Mouse (Mus musculus): ENCODE measurements at regions not wholly inside any gene's neighbourhood (a gene's known extent, or its start where the extent isn't known, plus 50 kb on each side); places are given as distances from the start of the nearest gene placed in this dataset.

DNA sequence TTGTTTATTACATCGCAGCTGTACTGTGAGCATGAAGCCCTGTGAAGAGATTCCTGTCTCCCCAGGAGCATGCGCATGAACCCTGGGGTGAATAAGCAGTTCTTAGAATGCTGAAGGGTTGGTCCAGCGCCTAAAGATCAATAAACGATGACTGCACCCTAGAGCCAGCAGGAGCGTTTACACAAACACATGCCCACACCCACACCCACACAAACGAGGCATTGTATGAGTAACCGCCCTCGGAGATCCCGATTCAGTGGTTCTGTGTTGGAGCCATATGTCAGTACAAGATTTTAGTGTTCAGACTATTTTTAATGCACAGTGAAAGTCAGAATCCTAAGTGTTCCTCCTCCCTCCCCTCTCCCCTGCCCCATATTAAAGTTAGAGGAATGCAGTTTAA lies 57.3 kb downstream of the Edn1 start:
- no peak for DNase-seq

DNA sequence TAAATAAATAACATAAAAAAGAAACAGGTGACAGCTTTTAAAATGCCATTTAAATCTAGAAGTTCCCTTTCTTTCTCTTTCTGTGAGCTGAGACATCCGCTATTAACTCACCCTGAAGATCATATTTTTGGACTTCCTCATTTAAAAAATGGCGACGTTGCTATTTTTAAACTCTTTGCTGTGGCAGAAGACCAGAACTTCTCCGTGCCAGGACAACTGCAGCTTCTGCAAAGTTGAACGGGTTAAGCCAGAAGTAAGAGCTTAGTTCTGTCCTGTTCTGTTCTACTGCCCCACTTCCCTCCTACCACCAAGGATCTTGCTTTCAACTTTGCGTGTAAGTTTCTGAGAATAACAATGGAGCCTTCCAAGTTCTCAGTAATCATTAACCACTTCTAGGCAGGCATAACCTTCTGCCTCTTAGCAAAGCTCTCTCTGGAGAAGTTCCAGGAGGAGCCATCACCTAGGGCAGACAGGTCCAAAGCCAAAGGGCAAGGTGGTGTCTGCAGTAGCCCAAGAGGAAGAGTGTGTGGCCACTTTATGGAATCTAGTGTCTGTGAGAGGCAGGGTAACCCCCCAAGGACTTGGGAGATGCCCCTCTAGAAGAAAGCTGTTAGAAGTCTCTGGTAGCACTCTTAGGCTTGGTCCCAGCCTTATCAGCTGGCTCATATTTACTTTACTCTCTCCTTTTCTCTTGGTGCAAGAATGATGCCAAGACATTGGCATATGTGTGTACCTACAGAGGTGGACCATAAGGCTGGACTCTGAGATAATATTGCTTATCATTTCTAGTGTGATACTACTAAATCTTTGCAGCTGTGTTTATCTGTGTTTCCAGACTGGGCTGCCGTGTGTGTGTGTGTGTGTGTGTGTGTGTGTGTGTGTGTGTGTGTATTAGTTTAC lies 66.6 kb downstream of the Edn1 start:
- DNase-seq: no peak

DNA sequence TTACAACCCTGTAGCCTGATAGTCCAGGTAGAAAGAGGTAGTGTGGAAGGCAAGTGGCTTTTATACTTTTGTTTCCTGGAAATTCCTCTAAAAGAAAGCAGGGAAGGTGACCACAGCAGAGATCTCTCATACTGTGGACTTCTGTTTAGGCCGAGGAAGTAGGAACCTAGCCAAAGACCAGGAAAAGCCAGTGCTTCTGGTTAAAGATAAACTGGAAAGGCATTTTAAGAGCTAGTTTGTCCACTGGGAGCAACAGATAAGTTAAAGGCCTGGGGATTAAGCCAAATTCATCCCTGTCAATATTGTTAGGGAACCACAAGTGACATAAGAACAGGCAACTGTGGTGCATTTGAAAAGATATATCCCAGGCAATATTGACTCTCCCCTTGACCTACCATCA lies 68.5 kb downstream of the Edn1 start:
- no peak for DNase-seq

DNA sequence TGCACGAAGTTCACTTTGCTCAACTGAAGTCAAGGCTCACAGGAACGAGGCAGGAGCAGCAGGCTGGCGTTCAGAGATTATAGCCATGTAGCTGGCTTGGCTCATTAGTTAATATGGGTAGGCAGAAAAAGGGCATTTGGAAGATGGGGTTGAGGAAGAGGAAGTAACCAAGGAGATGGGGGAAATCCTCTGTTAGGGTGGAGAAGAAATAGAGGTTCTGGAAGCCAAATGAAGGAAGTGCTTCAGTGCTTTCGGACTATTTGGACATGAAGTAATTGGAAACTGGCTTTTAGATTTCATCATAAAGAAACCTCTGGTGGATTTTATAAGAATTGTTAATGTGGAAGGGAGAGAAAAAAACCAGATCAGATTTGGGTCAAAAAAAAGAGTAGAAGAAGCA lies 70.9 kb downstream of the Edn1 start:
- DNase-seq: no peak

DNA sequence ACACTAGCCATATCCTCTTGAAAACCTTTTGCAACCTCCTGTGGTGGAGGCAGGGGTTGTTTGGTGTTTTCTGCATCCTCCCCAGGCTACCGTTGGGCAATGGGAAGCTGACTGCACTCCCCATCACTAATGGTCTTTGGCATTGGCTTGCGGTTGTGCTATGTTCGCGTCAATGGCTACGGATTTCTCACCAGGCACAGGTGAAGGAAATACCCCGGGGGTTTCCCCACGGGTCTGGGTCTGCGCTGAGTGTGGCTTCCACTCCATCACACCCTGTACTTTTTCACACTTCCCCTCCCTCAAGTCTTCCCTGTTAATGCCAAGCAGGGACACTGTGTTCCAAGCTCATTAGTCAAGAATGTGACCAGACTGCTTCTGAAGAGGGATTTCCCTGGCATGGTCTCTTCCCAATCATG lies 72.9 kb downstream of the Edn1 start:
- DNase-seq: no peak

DNA sequence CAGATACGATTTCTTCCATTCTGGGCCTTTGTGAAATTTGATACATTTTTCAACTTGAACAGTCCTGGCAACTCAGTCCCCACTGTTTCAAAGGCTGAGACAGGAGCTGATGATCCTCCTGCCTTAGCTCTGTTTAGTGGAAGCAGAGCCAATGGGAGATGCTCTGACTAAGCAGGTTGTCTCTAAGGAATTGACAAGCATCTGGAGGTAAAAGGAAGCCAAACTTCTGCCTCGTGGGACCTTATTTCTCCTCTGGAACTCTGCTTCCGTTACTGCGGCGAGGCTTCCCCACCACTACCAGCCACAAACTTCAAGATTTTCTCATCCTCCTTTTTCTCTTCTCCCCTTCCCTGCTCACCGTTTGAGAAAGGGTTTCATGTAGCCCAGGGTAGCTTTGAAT lies 78.4 kb downstream of the Edn1 start:
- no peak for DNase-seq

DNA sequence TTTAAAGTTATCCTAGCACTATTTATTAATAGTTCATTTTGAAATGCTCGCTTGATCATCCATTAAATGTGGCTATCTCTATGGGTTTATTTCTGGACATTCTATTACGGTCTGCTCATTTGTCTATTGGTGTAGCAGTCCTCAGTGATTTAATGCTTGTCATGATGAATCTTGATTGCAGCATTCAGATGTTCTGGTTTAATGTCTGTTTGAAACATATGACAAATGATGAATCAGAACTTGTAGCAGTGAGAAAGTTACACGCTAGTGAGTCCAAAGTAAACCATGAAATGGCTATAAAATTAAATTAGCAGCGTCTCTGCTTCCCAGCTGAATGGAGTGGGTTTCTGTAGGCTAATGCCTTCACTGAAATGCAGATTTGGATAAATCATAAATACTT lies 81.8 kb downstream of the Edn1 start:
- DNase-seq: no peak

DNA sequence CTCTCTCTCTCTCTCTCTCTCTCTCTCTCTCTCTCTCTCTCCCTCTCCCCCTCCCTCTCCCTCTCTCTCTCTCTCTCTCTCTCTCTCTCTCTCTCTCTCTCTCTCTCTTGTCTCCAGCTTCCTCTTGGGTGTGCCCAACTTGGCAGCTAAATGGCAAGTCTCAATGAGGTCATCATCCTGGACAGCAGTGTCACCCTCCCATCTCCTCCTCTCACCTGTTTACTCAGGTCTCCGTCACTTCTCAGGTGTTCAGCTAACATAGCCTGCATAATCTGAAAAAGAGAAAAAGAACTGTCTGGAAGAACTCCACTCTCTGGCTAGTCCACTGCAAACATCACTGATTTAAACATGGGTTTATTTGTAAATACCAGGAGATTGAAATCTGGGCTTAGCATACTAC lies 89.1 kb downstream of the Edn1 start:
- no peak for DNase-seq

DNA sequence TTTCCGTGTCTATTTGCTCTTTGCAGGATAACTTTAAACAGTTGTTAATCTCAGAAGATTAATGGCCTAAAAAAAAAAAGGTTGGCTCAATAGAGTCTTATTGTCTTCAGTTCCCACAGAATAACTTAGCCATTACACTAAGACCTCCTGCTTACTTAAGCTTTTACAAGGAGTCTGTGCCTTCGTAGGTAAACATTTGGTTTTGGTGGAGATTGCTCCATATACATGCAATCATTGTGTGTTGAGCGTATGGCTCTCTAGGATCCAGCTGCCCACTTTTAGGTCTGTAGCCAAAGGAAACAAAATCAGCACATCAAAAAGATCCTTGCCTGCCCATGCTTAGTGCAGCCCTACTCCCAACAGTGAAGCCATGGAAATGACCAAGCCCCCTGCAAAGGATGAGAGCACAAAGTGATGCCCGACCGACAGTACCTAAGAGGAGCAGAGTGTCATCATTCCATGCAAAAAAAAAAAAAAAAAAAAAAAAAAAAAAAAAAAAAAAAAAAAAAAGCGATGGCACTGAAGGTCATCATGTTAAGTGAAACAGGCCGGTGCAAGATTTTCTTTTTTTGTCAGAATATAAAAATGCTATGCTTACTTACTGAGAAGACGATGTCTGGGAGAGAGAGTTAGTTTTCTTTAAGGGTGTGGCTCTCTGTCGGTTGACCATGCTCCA lies 90.2 kb downstream of the Edn1 start:
- no peak for DNase-seq

DNA sequence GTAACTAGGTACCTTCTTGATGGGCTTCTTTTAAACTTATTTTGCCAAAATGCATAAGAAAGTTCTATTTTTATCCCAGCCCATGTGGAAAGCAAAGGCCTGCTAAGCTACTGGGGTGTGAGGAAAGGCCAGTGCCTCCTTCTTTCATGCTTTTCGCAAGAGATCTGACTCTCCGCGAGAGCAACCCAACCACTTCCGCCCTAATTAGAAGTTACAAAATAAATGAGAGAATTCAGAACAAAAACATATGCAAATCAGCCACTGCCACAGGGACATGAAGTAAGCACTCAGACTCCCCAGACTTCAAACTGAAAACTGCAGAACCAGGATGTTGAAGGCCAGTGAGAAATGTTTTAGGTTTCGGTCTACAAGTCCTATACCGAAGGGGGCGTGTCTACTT lies 91.4 kb downstream of the Edn1 start:
- DNase-seq: no peak

DNA sequence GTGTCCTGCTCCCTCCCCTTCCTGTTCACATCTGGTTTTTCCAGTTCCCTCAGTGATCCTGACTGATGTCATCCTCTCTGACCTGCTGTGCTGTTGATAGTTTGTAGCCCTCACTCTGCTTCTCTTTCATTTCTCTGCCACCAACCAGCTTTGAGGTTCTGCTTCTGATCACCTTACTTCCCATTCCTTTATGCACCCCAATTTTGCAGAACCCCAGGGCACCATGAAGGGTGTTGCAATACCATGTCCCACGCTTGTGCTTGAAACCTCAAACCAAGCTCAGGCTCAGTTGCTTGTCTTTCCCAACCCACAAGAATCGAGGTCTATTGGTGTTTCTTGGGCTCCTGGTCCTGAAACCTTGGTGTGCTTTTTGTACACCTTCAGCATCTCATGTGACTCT lies 93.3 kb downstream of the Edn1 start:
- DNase-seq: no peak

DNA sequence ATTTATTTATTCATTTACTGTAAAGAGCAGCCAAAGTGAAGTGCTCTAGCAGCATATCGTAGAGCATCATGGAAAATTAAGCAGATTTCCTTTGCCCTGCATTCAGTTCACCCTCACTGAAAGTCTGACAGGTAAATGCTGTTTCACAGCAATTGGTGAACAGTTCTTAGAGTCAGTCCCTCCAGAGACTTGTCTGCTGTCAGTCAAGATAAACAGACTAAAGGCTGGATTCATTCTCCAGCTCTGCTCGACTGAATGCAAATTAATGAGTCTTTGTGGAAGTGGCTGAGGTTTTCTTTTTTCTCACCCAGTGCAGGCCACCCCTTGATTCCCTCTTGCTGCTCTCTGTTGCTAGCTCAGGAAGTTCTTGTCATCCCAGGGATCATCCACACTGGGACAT lies 100.2 kb downstream of the Edn1 start:
- no peak for DNase-seq

DNA sequence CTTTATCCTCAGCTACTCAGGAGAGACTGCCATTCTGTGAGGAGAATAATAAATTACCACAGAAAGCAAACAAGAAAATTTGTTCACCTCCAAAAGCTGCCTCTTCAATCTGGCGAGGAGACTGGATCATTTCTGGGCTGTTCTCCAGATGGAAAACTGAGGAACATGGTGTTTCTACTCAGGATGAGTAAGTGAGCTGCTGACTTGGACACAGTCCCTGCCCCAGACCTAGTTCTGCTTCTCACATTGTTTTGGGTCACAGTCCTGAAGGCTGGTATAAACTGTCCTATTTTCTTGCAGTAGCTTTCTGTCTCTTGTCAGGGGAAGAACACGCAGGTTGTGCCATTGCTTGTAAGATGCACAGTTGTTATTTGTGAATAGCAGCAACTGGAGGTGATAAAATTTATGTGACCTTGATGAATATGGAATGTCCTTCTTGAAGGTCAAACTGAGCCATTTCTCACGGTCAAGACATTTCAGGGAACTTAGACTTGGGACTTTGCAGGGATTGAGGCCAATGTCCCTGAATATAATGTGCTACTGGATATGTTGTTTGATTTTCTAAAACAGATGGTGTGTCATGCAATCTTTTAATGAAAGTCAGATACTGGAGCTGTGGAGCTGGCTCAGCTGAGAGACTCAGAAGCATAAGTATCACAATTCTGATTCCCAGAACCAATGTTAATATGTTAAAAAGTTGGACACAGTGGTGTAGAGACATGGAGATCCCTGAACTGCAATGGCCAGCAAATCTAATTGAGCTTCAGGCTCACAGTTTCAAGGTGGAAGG lies 102.2 kb downstream of the Edn1 start:
- peak; percentile 15 for DNase-seq

DNA sequence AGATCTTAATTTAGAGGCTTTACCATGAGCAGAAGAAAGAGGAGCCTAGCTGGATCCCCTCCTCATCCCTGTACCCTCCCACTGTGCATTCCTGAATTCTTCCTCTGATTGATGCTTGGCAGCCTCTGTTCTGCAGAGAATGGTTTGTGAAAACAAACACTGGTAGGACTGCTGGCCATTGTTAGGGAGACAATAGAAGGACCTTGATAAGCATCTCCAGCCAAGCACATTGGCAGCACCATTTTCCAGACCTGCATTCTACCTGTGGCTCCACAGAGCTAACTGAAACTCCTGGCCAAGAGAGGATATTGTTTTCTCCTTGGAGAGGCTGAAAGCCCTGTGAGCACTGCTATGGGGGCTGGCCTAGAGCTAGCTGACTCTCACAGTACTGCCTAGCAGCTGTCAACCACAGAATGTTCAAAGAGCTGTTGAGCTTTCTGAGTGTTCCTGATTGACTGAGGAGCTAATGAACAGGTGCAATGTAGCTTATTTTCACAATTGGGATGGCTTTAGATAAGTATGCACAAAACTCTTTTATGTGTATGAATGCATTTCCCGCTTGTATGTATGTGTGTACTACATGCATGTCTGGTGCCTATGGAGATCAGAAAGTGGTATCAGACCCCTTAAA lies 111.5 kb downstream of the Edn1 start:
- DNase-seq: no peak

DNA sequence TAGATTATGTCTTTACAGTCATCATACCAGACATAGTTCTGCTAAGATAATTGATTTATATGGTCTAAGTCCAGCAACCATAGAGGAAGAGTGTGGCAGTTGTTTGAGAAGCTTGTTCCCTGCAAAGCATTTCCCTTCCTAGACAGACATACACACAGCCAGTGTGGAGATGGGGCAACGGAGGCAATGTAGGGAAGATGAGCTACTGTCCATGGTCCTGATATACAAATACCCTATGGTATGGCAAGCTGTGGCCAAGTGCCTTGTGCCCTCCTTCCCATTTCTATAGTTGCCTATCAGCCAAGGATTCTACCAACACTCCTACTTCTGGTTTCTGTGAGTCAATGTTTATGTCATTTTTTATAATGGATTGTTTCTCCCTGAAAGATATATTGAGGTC lies 145.6 kb downstream of the Edn1 start:
- no peak for DNase-seq

DNA sequence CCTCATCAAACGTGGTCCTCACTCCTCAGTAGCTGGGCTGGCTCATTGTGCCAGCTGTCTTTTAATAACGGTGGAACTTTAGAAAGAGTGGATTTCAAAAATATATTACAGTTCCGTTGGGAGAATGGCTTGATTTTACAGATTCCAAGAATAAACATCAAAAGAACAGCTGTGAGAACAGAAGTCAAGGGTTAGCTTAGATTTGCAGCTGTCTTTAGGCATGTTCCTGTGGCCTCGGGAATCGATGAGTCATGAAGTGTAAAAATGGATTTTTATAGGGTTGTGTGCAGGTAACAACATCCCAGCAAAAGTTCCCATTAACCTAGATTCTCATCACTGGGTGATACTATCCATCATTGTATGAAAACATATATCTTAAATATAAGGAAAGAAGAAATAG lies 152.4 kb downstream of the Edn1 start:
- DNase-seq: no peak

DNA sequence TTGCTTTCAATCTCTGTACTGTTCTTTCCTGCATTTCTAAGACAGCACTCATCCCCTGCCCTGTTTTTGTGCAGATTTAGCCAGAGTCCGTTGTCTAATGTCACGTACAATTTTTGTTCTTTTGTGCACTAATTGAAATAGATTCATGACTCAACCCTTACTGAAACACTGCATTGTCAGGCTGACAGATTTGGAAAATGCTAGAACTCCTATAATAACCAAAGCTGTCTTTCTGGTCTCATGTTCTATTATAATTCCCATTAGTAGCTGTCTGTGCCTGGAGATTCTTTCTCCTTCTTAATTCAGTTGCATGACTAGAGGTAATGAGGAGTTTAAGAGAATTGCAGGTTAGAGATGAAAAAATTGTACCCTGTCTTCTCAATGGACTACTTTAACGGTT lies 158.6 kb downstream of the Edn1 start:
- no peak for DNase-seq

DNA sequence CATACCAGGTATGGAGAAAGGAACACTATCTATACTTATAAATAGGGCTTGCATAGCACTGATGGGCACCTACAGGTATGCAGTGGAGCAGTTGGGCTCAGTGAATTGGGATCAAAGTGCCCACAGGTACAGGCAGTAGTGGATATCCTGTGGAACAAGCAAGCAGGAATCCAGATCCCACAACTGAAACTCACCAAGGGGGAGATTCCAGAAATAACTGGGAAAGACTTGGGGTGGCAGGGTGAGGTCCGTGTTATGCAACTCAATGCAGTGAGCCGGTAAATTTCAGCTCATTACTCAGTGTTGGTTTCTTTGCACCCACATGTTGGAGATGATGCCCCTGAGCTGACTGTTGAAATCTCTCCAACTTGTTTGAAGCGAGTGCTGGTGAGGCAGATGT lies 177.5 kb downstream of the Edn1 start:
- no peak for DNase-seq

DNA sequence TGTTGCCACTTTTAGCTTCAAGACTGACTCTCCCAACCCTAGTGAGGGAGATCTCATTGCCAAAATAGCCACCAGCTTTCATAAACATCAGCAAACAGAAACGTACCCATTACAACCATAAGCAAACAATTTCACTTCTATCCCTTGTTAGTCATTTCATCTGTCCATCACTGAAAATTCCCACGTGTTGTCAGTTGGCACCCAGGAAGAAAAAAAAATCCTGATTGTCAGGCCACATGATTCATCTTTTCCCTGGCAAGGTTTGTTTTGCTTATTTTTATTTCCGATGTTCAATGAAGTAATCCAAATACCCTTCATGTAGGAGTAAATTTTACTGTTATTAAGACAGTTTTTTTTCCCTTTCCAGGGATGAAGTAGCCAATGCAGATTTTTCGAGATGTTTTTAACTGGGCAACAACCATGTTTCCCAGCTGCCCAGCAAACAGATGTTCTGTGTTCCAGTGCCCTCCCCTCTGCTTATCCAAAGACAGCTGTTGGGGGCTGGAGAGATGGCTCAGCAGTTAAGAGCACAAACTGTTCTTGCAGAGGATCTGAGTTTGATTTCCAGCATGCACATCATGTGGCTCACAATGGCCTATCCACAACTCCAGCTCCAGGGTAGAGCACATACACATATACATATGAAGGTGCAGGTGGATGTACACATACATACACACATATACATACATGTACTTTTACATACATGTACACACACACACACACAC lies 189.3 kb upstream of the Phactr1 start:
- no peak for DNase-seq

DNA sequence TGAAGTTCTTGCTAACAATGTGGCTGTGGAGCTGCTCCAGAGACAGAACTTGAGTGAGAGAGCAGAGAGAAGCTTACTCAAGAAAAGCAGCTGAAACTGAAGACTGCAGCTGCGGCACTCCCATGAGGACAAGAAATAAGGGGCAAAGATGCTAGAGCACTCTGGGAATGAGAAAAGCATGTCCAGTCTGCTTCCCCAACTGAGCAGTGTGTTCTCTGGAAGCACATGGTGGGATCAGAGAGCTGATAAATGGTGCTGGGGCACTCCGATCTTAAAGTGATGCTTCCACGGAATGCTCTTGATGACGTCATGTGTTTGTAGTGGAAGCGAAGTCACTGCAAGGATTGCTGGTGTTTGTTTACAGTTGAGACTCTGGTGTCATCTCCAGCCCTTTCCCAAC lies 186.1 kb upstream of the Phactr1 start:
- DNase-seq: no peak

DNA sequence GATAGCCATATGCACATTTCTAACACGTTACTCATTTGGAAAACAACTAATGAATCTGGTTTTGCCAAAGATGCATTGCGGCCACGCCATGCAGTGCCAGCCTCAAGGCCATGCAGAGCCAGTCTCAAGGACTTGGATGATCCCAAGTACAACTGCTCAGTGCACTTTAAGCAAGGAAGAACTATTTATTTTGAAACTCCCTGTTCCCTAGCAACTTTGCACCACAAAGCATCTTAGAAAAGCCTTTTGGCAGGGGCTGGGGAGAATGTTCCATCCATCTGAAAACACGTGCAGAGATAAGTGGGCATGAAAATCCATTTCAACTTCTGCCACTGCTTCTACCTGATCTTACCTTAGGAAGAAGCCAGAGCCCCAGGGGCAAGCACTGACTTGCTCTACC lies 182.1 kb upstream of the Phactr1 start:
- peak; percentile 14 for DNase-seq

DNA sequence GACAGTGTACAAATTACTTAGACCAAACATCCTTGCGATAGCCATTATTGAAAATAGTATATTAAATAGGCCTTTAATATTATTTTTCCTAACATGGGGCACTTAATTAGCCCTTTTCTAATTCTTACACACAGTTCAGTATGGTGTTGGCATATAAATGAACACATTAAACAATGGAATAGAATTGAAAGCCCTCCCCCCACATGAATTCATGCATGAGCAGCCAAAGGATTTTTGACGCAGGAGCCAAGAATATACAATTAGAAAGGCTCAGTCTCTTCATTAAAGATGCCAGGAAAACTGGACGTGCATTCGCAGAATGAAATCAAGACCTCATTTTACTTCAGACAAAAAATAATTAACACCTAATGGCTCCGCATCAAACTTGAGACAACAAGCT lies 172.9 kb upstream of the Phactr1 start:
- DNase-seq: no peak

Data from adrenal gland, postnatal 10 days (tissue).